Mouse (Mus musculus): ENCODE measurements around the gene Omt2b. TPM values are rescaled to one million over a fixed set of nuclear protein-coding genes. Genes with fewer than 3 reads are reported as not detected.
A peak's percentile ranks its signal among the peaks of the same experiment; 100 is the strongest.
"Not testable (repeated sequence)": the region's sequence is repeated elsewhere in the genome, so short reads cannot be mapped to it uniquely, and the experiment has no call there.

Gene Omt2b
- not detected for total RNA-seq (2021)
- long read RNA-seq, experiment 1: 0 reads
- long read RNA-seq, experiment 2: 0 reads

GRCm38 (mm10) chr9:78327289-78327688 lies at the start of gene Omt2b:
Omt2b (plus strand) TSS chr9:78327589.
- DNase-seq: not testable (repeated sequence)

- DNase-seq: not testable (repeated sequence)
These were observed 45.2 kb upstream of the Omt2b start for GRCm38 (mm10) chr9:78282002-78282711.

- DNase-seq: not testable (repeated sequence)
These were observed 38.3 kb upstream of the Omt2b start for GRCm38 (mm10) chr9:78289063-78289462.

GRCm38 (mm10) chr9:78289723-78290122 lies 37.7 kb upstream of the Omt2b start, which contains the start of gene Gm10639:
Gm10639 (plus strand) TSS chr9:78289923.
- not testable (repeated sequence) for DNase-seq

GRCm38 (mm10) chr9:78292462-78292861 lies 34.9 kb upstream of the Omt2b start:
- not testable (repeated sequence) for DNase-seq

GRCm38 (mm10) chr9:78293683-78294082 lies 33.7 kb upstream of the Omt2b start:
- not testable (repeated sequence) for DNase-seq

- not testable (repeated sequence) for DNase-seq
These were observed 32.6 kb upstream of the Omt2b start for GRCm38 (mm10) chr9:78294781-78295180.

- DNase-seq: peak; percentile 27
These were observed 31.3 kb upstream of the Omt2b start for GRCm38 (mm10) chr9:78296089-78296488.

- no peak for DNase-seq
These were observed 29.2 kb upstream of the Omt2b start for GRCm38 (mm10) chr9:78298232-78298631.

- not testable (repeated sequence) for DNase-seq
These were observed 28.2 kb upstream of the Omt2b start for GRCm38 (mm10) chr9:78299143-78299542.

GRCm38 (mm10) chr9:78308122-78308521 lies 19.3 kb upstream of the Omt2b start:
- DNase-seq: not testable (repeated sequence)

- DNase-seq: no peak
These were observed 12.7 kb upstream of the Omt2b start, which contains the start of gene Omt2a for GRCm38 (mm10) chr9:78314696-78315095. Omt2a (minus strand) TSS chr9:78314796.

GRCm38 (mm10) chr9:78319499-78319898 lies 7.9 kb upstream of the Omt2b start:
- DNase-seq: no peak

GRCm38 (mm10) chr9:78337050-78337449 lies 9.7 kb downstream of the Omt2b start:
- not testable (repeated sequence) for DNase-seq

- DNase-seq: peak; percentile 55
These were observed 12.9 kb downstream of the Omt2b start for GRCm38 (mm10) chr9:78340324-78340723.

GRCm38 (mm10) chr9:78342494-78342893 lies 15.1 kb downstream of the Omt2b start:
- DNase-seq: not testable (repeated sequence)

GRCm38 (mm10) chr9:78343055-78343454 lies 15.7 kb downstream of the Omt2b start:
- not testable (repeated sequence) for DNase-seq

GRCm38 (mm10) chr9:78345235-78345634 lies 17.8 kb downstream of the Omt2b start:
- DNase-seq: not testable (repeated sequence)

GRCm38 (mm10) chr9:78347004-78347403 lies 19.6 kb downstream of the Omt2b start:
- DNase-seq: no peak

- not testable (repeated sequence) for DNase-seq
These were observed 21.0 kb downstream of the Omt2b start for GRCm38 (mm10) chr9:78348206-78349004.

GRCm38 (mm10) chr9:78349141-78349540 lies 21.8 kb downstream of the Omt2b start:
- not testable (repeated sequence) for DNase-seq

- DNase-seq: not testable (repeated sequence)
These were observed 22.6 kb downstream of the Omt2b start for GRCm38 (mm10) chr9:78350007-78350406.
